Mouse (Mus musculus) liver, adult 2 months (tissue): ENCODE measurements around the gene Zfp202. TPM values are rescaled to one million over a fixed set of nuclear protein-coding genes. Genes with fewer than 3 reads are reported as not detected.
A peak's percentile ranks its signal among the peaks of the same experiment; 100 is the strongest.

ENCODE experiments used
- DNase-seq: peaks from one replicate; pipeline ENCODE4 v3.0.0-alpha.2; 2011; ENCODE audit warnings: low read depth, low spot score; ENCODE audit errors: extremely low read depth
- H3K27ac ChIP-seq: fragments of 200-500 bp; replicated peaks from 2 replicates; pipeline ENCODE4 v1.5.1; 2012; ENCODE audit warnings: low read depth, mild to moderate bottlenecking, control low read depth, inconsistent platforms, low read length; ENCODE audit not compliant: insufficient read depth
- H3K27me3 ChIP-seq: fragments of 200-500 bp; 2 replicates; pipeline ENCODE4 v1.6.1; 2012; ENCODE audit warnings: mild to moderate bottlenecking, moderate library complexity, low read length, inconsistent platforms; ENCODE audit not compliant: control insufficient read depth, insufficient read depth
- H3K36me3 ChIP-seq: fragments of 200-500 bp; 2 replicates; pipeline ENCODE4 v1.6.1; 2012; ENCODE audit warnings: low read length, inconsistent platforms; ENCODE audit not compliant: control insufficient read depth, insufficient read depth
- H3K4me1 ChIP-seq: fragments of 200-500 bp; 2 replicates; pipeline ENCODE4 v1.6.1; 2011; ENCODE audit warnings: low read length; ENCODE audit not compliant: control insufficient read depth, insufficient read depth
- H3K4me3 ChIP-seq: fragments of 200-500 bp; 2 replicates; pipeline ENCODE4 v1.5.1; 2011; ENCODE audit warnings: low read depth, mild to moderate bottlenecking, control low read depth, low read length, moderate library complexity; ENCODE audit not compliant: insufficient read depth
- H3K79me2 ChIP-seq: fragments of 200-500 bp; 2 replicates; pipeline ENCODE4 v1.6.1; 2012; ENCODE audit warnings: inconsistent platforms, mild to moderate bottlenecking, low read length, moderate library complexity; ENCODE audit not compliant: control insufficient read depth, insufficient read depth
- H3K9ac ChIP-seq: fragments of 200-500 bp; 2 replicates; pipeline ENCODE4 v1.6.1; 2012; ENCODE audit warnings: low read depth, mild to moderate bottlenecking, control low read depth, inconsistent platforms, low read length
- CTCF ChIP-seq: fragments of 200-500 bp; IDR thresholded peaks from 2 replicates; pipeline ENCODE4 v1.5.1; 2011; ENCODE audit warnings: low read depth, low read length, control low read depth
- POLR2A ChIP-seq: fragments of 200-500 bp; IDR thresholded peaks from 2 replicates; pipeline ENCODE4 v1.6.1; 2011; ENCODE audit warnings: low read length, control low read depth; ENCODE audit not compliant: insufficient read depth; ENCODE audit errors: extremely low read depth
- WGBS: fragments of 180-500 bp; shearing (Covaris S2); methylation state at CpG from one replicate; pipeline ENCODE4 v1.1.7; 2018; 5-methylcytosine and 5-hydroxymethylcytosine counted together
- polyA plus RNA-seq: library from polyadenylated mRNA; depleted of rRNA; stranded (reverse); fragments of >200 nt; gene quantifications from 2 replicates; pipeline ENCODE4 v1.2.3, GENCODE M21; 2012
- total RNA-seq: library from RNA; depleted of rRNA; stranded (reverse); fragments of >200 nt; gene quantifications from 2 replicates; pipeline ENCODE4 v1.2.3, GENCODE M21; 2014

Zfp202 gene
- total and polyA plus RNA-seq, 2 experiments = 0.28 to 0.65 TPM

DNA sequence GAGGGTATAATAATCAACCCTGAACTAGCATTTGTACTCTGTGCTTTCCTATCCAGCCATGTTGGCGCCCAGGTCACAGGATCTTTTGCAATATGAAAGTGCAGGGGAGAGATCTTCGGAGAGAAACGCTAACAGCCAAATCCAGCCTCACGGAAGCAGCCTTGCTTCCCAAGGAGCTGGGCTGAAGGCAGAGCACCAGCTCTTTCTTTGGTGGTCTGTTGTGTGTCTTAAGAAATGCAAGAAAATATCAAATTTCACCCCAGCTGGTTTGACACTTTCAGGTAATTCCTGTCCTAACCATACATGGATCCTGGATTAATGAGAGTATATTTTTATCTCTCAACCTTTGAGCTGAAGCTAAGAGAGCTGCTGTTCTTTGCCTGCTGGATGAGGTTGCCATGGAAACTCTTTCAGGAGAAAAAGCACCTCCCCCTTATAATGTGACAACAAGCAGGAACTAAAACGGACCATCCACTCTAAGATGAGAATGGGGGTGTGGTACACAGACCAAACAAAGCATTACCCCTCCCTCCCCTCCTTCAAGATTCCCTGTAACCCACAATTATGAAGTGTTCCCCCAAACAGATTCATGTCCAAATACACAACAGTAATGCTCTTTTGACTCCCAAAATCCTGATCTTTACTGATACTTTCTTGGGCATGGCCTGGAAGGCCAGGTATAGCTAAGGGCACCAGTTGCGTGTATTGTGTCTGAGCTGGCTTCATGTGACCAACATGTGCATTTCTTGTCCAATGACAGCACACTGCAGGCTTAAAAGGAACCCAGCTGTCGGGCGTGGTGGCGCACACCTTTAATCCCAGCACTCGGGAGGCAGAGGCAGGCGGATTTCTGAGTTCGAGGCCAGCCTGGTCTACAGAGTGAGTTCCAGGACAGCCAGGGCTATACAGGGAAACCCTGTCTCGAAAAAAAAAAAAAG lies 50.1 kb downstream of the Zfp202 start:
- Histone ChIP-seq H3K27me3 (no peaks in the 10 kb centered on the region), H3K27ac (no peak overlapping the region), H3K79me2 (no peaks in the 10 kb centered on the region), H3K4me3 (peak overlapping the region; percentile 37; the same call in 1 of the 2 replicates), H3K9ac (no peak overlapping the region), H3K4me1 (no peaks in the 10 kb centered on the region; the same call in 1 of the 2 replicates), H3K36me3 (no peaks in the 10 kb centered on the region)
- WGBS = 55% methylated on average over 13 of the region's 13 CpGs
- TF ChIP-seq POLR2A = no peak
- TF ChIP-seq CTCF = no peak
- DNase-seq = peak; percentile 24

GRCm38 (mm10) chr9:40245466-40245865 lies 53.4 kb downstream of the Zfp202 start:
- DNase-seq = no peak
- Histone ChIP-seq H3K36me3 (no peaks in the 10 kb centered on the region), H3K79me2 (no peaks in the 10 kb centered on the region), H3K9ac (no peak overlapping the region), H3K27ac (no peak overlapping the region), H3K4me1 (no peaks in the 10 kb centered on the region; the same call in 1 of the 2 replicates), H3K27me3 (no peaks in the 10 kb centered on the region), H3K4me3 (no peak overlapping the region)
- TF ChIP-seq CTCF (no peak), POLR2A (no peak)
- 80% methylated on average over 9 of the region's 9 CpGs for WGBS

GRCm38 (mm10) chr9:40245974-40246665 lies 54.0 kb downstream of the Zfp202 start:
- Histone ChIP-seq H3K4me1 (no peaks in the 10 kb centered on the region; the same call in 1 of the 2 replicates), H3K27ac (no peak overlapping the region), H3K4me3 (no peak overlapping the region), H3K9ac (no peak overlapping the region), H3K27me3 (no peaks in the 10 kb centered on the region), H3K79me2 (no peaks in the 10 kb centered on the region), H3K36me3 (no peaks in the 10 kb centered on the region)
- 85% methylated on average over 7 of the region's 7 CpGs for WGBS
- no peak for DNase-seq
- no peak for TF ChIP-seq POLR2A
- TF ChIP-seq CTCF = no peak

GRCm38 (mm10) chr9:40246702-40247101 lies 54.6 kb downstream of the Zfp202 start:
- no peak overlapping the region for H3K9ac ChIP-seq
- no peak overlapping the region for H3K4me3 ChIP-seq
- H3K27ac ChIP-seq = no peak overlapping the region
- no peaks in the 10 kb centered on the region for H3K4me1 ChIP-seq
- no peak for TF ChIP-seq POLR2A
- no peak for TF ChIP-seq CTCF
- H3K36me3 ChIP-seq = no peaks in the 10 kb centered on the region
- no peaks in the 10 kb centered on the region for H3K79me2 ChIP-seq
- no peak for DNase-seq
- no peaks in the 10 kb centered on the region for H3K27me3 ChIP-seq
- 87% methylated on average over 6 of the region's 6 CpGs for WGBS

DNA sequence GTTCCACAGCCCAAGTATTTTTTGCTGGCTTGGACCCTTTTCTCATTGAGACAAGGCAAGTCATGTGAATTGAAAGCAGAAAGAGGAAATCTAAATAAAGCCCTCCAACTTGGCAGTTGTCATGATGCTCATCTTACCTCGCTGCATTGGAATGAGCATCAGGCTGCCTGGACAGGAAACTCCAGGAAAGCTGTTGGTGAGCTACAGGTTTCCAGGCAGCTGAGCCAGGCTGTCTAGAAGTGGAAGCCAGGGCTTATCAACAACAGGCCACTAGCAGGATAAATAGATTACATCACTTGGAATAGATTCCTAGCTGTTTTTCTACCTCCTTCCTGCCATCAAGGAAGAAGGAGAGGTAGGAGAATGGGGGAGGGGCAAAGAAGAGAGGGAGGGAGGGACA lies 57.0 kb downstream of the Zfp202 start:
- H3K4me3 ChIP-seq = no peak overlapping the region
- DNase-seq = no peak
- no peaks in the 10 kb centered on the region for H3K79me2 ChIP-seq
- H3K27me3 ChIP-seq = no peaks in the 10 kb centered on the region
- 67% methylated on average over 1 of the region's 1 CpGs for WGBS
- H3K9ac ChIP-seq = no peak overlapping the region
- no peak overlapping the region for H3K27ac ChIP-seq
- no peaks in the 10 kb centered on the region; the same call in 1 of the 2 replicates for H3K4me1 ChIP-seq
- TF ChIP-seq POLR2A (no peak), CTCF (no peak)
- no peaks in the 10 kb centered on the region for H3K36me3 ChIP-seq
